Mouse (Mus musculus) cerebellum, postnatal 25 days (tissue): ENCODE data around the gene Tsc1.
A peak's percentile ranks its signal among the peaks of the same experiment; 100 is the strongest.

Experiments used
- DNase-seq, 2 experiments: peaks; one replicate each; pipeline ENCODE4 v3.0.0; 2021; ENCODE audit warnings: mixed read lengths in 2 of 2

Gene Tsc1

GRCm38 (mm10) chr2:28640461-28641424 is at the start of gene Tsc1:
Tsc1 (plus strand) TSS chr2:28641228.
- DNase-seq: peak; percentile 96 to 98

- no peak for DNase-seq
These were observed 49.5 kb upstream of the Tsc1 start for GRCm38 (mm10) chr2:28591479-28591878.

GRCm38 (mm10) chr2:28592809-28593208 is 48.2 kb upstream of the Tsc1 start:
- peak; percentile 68 to 83 for DNase-seq

- no peak for DNase-seq
These were observed 45.0 kb upstream of the Tsc1 start for GRCm38 (mm10) chr2:28596021-28596420.

- no peak for DNase-seq
These were observed 44.0 kb upstream of the Tsc1 start for GRCm38 (mm10) chr2:28596998-28597397.

GRCm38 (mm10) chr2:28597733-28598547 is 43.1 kb upstream of the Tsc1 start:
- DNase-seq: no peak

GRCm38 (mm10) chr2:28598692-28599568 is 42.1 kb upstream of the Tsc1 start:
- DNase-seq: no peak

- no peak for DNase-seq
These were observed 41.5 kb upstream of the Tsc1 start for GRCm38 (mm10) chr2:28599569-28599900.

- DNase-seq: no peak
These were observed 39.1 kb upstream of the Tsc1 start for GRCm38 (mm10) chr2:28601720-28602590.

- no peak for DNase-seq
These were observed 37.5 kb upstream of the Tsc1 start for GRCm38 (mm10) chr2:28603542-28603941.

- no peak for DNase-seq
These were observed 35.1 kb upstream of the Tsc1 start for GRCm38 (mm10) chr2:28605789-28606541.

- DNase-seq: no peak
These were observed 34.3 kb upstream of the Tsc1 start for GRCm38 (mm10) chr2:28606601-28607340.

GRCm38 (mm10) chr2:28607341-28608165 is 33.5 kb upstream of the Tsc1 start:
- DNase-seq: no peak

- no peak for DNase-seq
These were observed 31.2 kb upstream of the Tsc1 start for GRCm38 (mm10) chr2:28609851-28610250.

- DNase-seq: peak; percentile 60 to 73
These were observed 30.2 kb upstream of the Tsc1 start for GRCm38 (mm10) chr2:28610716-28611406.

- DNase-seq: peak in 1 of 2 experiments; percentile 10
These were observed 29.6 kb upstream of the Tsc1 start for GRCm38 (mm10) chr2:28611407-28611787.

- no peak for DNase-seq
These were observed 28.5 kb upstream of the Tsc1 start for GRCm38 (mm10) chr2:28612436-28613063.

- DNase-seq: no peak
These were observed 27.4 kb upstream of the Tsc1 start for GRCm38 (mm10) chr2:28613599-28613998.
